Comparison of ENCODE assay signal across 21 mouse cellular contexts in the genomic region with DNA sequence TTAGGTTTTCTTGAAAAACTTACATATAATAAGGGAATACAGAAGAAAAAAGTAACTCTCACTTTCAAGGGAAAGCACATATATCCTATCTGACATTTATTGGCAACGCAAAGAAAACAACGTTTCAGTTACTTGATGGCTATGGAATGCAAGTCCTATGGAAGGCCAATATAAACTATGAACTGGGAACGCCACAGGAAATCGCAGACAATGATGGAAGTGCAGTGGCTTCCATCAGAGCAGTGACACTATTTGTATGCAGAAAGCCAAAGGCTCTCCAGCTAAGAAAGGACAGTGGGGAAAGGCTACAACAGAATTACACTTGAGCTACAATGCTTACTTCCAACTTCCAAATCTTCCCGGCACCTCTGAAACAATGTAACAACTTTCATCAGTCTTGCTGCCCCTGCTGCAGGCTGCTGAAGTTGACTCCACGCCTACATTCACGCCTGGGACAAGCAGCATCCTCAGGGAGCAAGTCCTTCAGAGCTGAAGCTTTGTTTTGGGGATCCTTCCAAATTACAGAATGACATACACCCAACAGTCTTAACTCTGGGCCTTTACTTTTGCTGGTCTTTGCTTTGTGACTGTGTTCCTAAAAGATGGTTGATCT. TPM values are rescaled to one million over a fixed set of nuclear protein-coding genes. Genes with fewer than 3 reads are reported as not detected.
A peak's percentile ranks its signal among the peaks of the same experiment; 100 is the strongest.
DNase-seq lines count a peak whose midpoint lies in the region; ATAC-seq and TF ChIP-seq lines count a peak whose summit lies in the region.
"Had no signal": no experiment of that assay in that cellular context is flagged by ENCODE, and none has a peak within 500 bp of the region (broad histone marks: within the 10 kb centered on the region; RNA-seq: fewer than 3 reads in every experiment).

No protein-coding gene starts in this region.

- peak overlapping the region; percentile 70 to 73 for H3K27ac ChIP-seq in heart, embryonic 14.5 days (replicated peaks in 1 of 2; ENCODE audit: control insufficient read depth in 1 of 2, insufficient read depth in 1 of 2, low read depth in 2 of 2, low read length in 2 of 2)
- peak overlapping the region; percentile 58; the same call in 1 of the 2 replicates for H3K27ac ChIP-seq in kidney, embryonic 15.5 days
- H3K27ac ChIP-seq in lung, embryonic 16.5 days (ENCODE audit: low read length), result peak overlapping the region; percentile 62
- no peak overlapping the region for H3K27ac ChIP-seq in lung, postnatal 0 days (ENCODE audit: low read length)
- H3K27ac ChIP-seq: embryonic facial prominence, embryonic 13.5 days; forebrain, embryonic 13.5 days; hindbrain, embryonic 13.5 days; hindbrain, postnatal 0 days had no signal

- no peaks in the 10 kb centered on the region for H3K9me3 ChIP-seq in heart, embryonic 14.5 days (ENCODE audit: control insufficient read depth, low read length)
- H3K9me3 ChIP-seq in kidney, embryonic 15.5 days (replicated peaks), result no peaks in the 10 kb centered on the region
- no peaks in the 10 kb centered on the region for H3K9me3 ChIP-seq in lung, embryonic 16.5 days (ENCODE audit: control insufficient read depth, low read length)
- H3K9me3 ChIP-seq in lung, postnatal 0 days (ENCODE audit: low read length), result no peaks in the 10 kb centered on the region
- H3K9me3 ChIP-seq: embryonic facial prominence, embryonic 13.5 days; forebrain, embryonic 13.5 days; hindbrain, embryonic 13.5 days had no signal

- no peak for TF ChIP-seq EP300 in lung, postnatal 0 days (IDR thresholded peaks at IDR 0.05)

- intact Hi-C loops in heart, postnatal 25 days (cut with DNase I), result no loop called here

- no peak for DNase-seq in heart, postnatal 25 days (ENCODE audit: low spot score)
- DNase-seq in kidney, postnatal 4 days, result no peak
- DNase-seq in lung, postnatal 0 days (ENCODE audit: low spot score), result no peak
- DNase-seq in testis, postnatal 14 days (ENCODE audit: low spot score), result peak; percentile 72
- DNase-seq in testis, postnatal 10 days (ENCODE audit: low spot score), result no peak
- DNase-seq: adrenal gland, postnatal 14 days; cerebellum, adult 11-12 months; cerebellum, adult 9-10 months; cerebellum, postnatal 25 days; forebrain, postnatal 0 days; gastrocnemius, postnatal 14 days had no signal

- peaks cover 5 to 15% of the 10 kb centered on the region in 2 experiments for H3K4me1 ChIP-seq in heart, embryonic 14.5 days (ENCODE audit: control insufficient read depth in 2 of 2, insufficient read depth in 2 of 2, low read length in 2 of 2)
- no peaks in the 10 kb centered on the region for H3K4me1 ChIP-seq in kidney, embryonic 15.5 days
- H3K4me1 ChIP-seq in lung, embryonic 16.5 days (replicated peaks; ENCODE audit: control insufficient read depth, insufficient read depth, low read length), result peaks cover 9% of the 10 kb centered on the region; the same call in 1 of the 2 replicates
- no peaks in the 10 kb centered on the region for H3K4me1 ChIP-seq in lung, postnatal 0 days (ENCODE audit: insufficient read depth, low read depth, low read length)
- H3K4me1 ChIP-seq: embryonic facial prominence, embryonic 13.5 days; hindbrain, embryonic 13.5 days had no signal

- H3K27me3 ChIP-seq in heart, embryonic 14.5 days (ENCODE audit: control insufficient read depth, insufficient read depth, low read length), result no peaks in the 10 kb centered on the region
- no peaks in the 10 kb centered on the region for H3K27me3 ChIP-seq in kidney, embryonic 15.5 days
- no peaks in the 10 kb centered on the region for H3K27me3 ChIP-seq in lung, embryonic 16.5 days (ENCODE audit: control insufficient read depth, insufficient read depth, low read depth, low read length)
- no peaks in the 10 kb centered on the region for H3K27me3 ChIP-seq in lung, postnatal 0 days (replicated peaks; ENCODE audit: insufficient read depth, low read length)
- H3K27me3 ChIP-seq: CH12.LX; embryonic facial prominence, embryonic 13.5 days; forebrain, embryonic 13.5 days; hindbrain, embryonic 13.5 days; Patski had no signal

- H3K9ac ChIP-seq in heart, embryonic 14.5 days (ENCODE audit: low read length), result no peak overlapping the region
- H3K9ac ChIP-seq in kidney, embryonic 15.5 days, result no peak overlapping the region
- no peak overlapping the region for H3K9ac ChIP-seq in lung, embryonic 16.5 days (ENCODE audit: low read length)
- H3K9ac ChIP-seq in lung, postnatal 0 days (replicated peaks; ENCODE audit: low read depth), result no peak overlapping the region
- H3K9ac ChIP-seq: embryonic facial prominence, embryonic 13.5 days; forebrain, embryonic 13.5 days; forebrain, postnatal 0 days; hindbrain, embryonic 13.5 days had no signal

- no peaks in the 10 kb centered on the region for H3K36me3 ChIP-seq in heart, embryonic 14.5 days (ENCODE audit: control insufficient read depth, insufficient read depth, low read length)
- H3K36me3 ChIP-seq in kidney, embryonic 15.5 days, result no peaks in the 10 kb centered on the region
- no peaks in the 10 kb centered on the region for H3K36me3 ChIP-seq in lung, embryonic 16.5 days (ENCODE audit: control insufficient read depth, insufficient read depth, low read length)
- no peaks in the 10 kb centered on the region for H3K36me3 ChIP-seq in lung, postnatal 0 days (ENCODE audit: insufficient read depth, low read length)
- H3K36me3 ChIP-seq: hindbrain, embryonic 13.5 days had no signal

- H3K4me2 ChIP-seq in heart, embryonic 14.5 days (ENCODE audit: low read length), result no peak overlapping the region
- no peak overlapping the region for H3K4me2 ChIP-seq in kidney, embryonic 15.5 days
- H3K4me2 ChIP-seq in lung, embryonic 16.5 days (ENCODE audit: low read depth, low read length), result no peak overlapping the region
- no peak overlapping the region for H3K4me2 ChIP-seq in lung, postnatal 0 days (replicated peaks; ENCODE audit: low read depth, low read length)
- H3K4me2 ChIP-seq: embryonic facial prominence, embryonic 13.5 days; forebrain, embryonic 13.5 days; hindbrain, embryonic 13.5 days had no signal

- TF ChIP-seq CTCF in lung, postnatal 0 days (IDR thresholded peaks at IDR 0.05), result no peak

- 69% methylated on average over 7 of the region's 7 CpGs for WGBS in heart, embryonic 14.5 days
- WGBS in kidney, embryonic 15.5 days, result 61% methylated on average over 7 of the region's 7 CpGs
- 44% methylated on average over 7 of the region's 7 CpGs for WGBS in lung, embryonic 16.5 days
- WGBS in lung, postnatal 0 days, result 51% methylated on average over 7 of the region's 7 CpGs

- ATAC-seq in heart, embryonic 14.5 days (ENCODE audit: insufficient number of reproducible peaks, insufficient read depth, low FRiP score, low read depth), result no peak
- ATAC-seq in kidney, embryonic 15.5 days (replicated peaks; ENCODE audit: low FRiP score), result no peak
- ATAC-seq in lung, embryonic 16.5 days (ENCODE audit: low read depth), result peak; percentile 70
- no peak for ATAC-seq in lung, postnatal 0 days
- ATAC-seq: activated CD4-positive, CD25-positive, alpha-beta regulatory T cell, adult 4 months; forebrain, embryonic 13.5 days; forebrain, postnatal 0 days; hindbrain, postnatal 0 days; Patski had no signal

- H3K4me3 ChIP-seq in heart, embryonic 14.5 days (ENCODE audit: control insufficient read depth in 1 of 2, insufficient read depth in 1 of 2, low read depth in 1 of 2, low read length in 2 of 2), result no peak overlapping the region
- H3K4me3 ChIP-seq in kidney, embryonic 15.5 days (replicated peaks), result no peak overlapping the region
- H3K4me3 ChIP-seq in lung, embryonic 16.5 days (ENCODE audit: low read length), result no peak overlapping the region
- H3K4me3 ChIP-seq in lung, postnatal 0 days (ENCODE audit: low read depth, low read length), result no peak overlapping the region
- H3K4me3 ChIP-seq: embryonic facial prominence, embryonic 13.5 days; forebrain, embryonic 13.5 days; hindbrain, embryonic 13.5 days had no signal

RNA-seq across cellular contexts. Expression of a gene that starts 28.5 kb away (rescaled TPM):
- 29.3 and 33.3 TPM in 2 replicates for polyA plus RNA-seq in heart, embryonic 14.5 days (2014; fragmentation: Nextera tagmentation; extraction: Ambion mirVana)
- total RNA-seq in heart, postnatal 25 days (2021), result 10 to 100 TPM; 86.7 to 92.3 TPM
- 12.7 and 17.3 TPM in 2 replicates for polyA plus RNA-seq in kidney, embryonic 15.5 days (2015; fragmentation: Nextera tagmentation; extraction: Ambion mirVana)
- 24.8 and 26.2 TPM in 2 replicates for polyA plus RNA-seq in lung, embryonic 16.5 days (2015; fragmentation: Nextera tagmentation; extraction: Ambion mirVana)
- 48.7 and 51.1 TPM in 2 replicates for polyA plus RNA-seq in lung, postnatal 0 days (2015; fragmentation: Nextera tagmentation; extraction: Ambion mirVana)
- polyA plus RNA-seq: activated CD4-positive, CD25-positive, alpha-beta regulatory T cell, adult 4 months had no signal
